Mouse (Mus musculus) midbrain, embryonic 13.5 days (tissue): ENCODE data around the gene Stard9. TPM values are rescaled to one million over a fixed set of nuclear protein-coding genes. Genes with fewer than 3 reads are reported as not detected.
A peak's percentile ranks its signal among the peaks of the same experiment; 100 is the strongest.

Experiments used
- ATAC-seq: fragments of 200-750 bp; cut with Nextera tagmentation; 2 replicates; pipeline ENCODE4 v1.8.0; 2017; ENCODE audit warnings: mild to moderate bottlenecking, moderate TSS enrichment, moderate library complexity
- H3K27ac ChIP-seq: fragments of 300-500 bp; sonication (generic); 2 replicates; pipeline ENCODE4 v1.5.1; 2015; ENCODE audit warnings: inconsistent platforms, mild to moderate bottlenecking, moderate library complexity
- H3K27me3 ChIP-seq: fragments of 300-500 bp; sonication (generic); 2 replicates; pipeline ENCODE4 v1.6.1; 2015; ENCODE audit warnings: mild to moderate bottlenecking, inconsistent platforms
- H3K36me3 ChIP-seq: fragments of 300-500 bp; sonication (generic); 2 replicates; pipeline ENCODE4 v1.6.1; 2015; ENCODE audit warnings: mild to moderate bottlenecking, inconsistent platforms
- H3K4me1 ChIP-seq: fragments of 300-500 bp; sonication (generic); replicated peaks from 2 replicates; pipeline ENCODE4 v1.6.1; 2015; ENCODE audit warnings: inconsistent platforms
- H3K4me2 ChIP-seq: fragments of 300-500 bp; sonication (generic); replicated peaks from 2 replicates; pipeline ENCODE4 v1.6.1; 2015; ENCODE audit warnings: moderate library complexity, mild to moderate bottlenecking, inconsistent platforms
- H3K4me3 ChIP-seq: fragments of 300-500 bp; sonication (generic); replicated peaks from 2 replicates; pipeline ENCODE4 v1.5.1; 2015; ENCODE audit warnings: mild to moderate bottlenecking, inconsistent platforms
- H3K9ac ChIP-seq: fragments of 300-500 bp; sonication (generic); replicated peaks from 2 replicates; pipeline ENCODE4 v1.6.1; 2015; ENCODE audit warnings: mild to moderate bottlenecking, inconsistent platforms
- H3K9me3 ChIP-seq: fragments of 300-500 bp; sonication (generic); 2 replicates; pipeline ENCODE4 v1.6.1; 2016; ENCODE audit warnings: mild to moderate bottlenecking, inconsistent platforms
- WGBS: fragments of 180-500 bp; shearing (Covaris S2); methylation state at CpG from one replicate; pipeline ENCODE4 v1.1.7; 2015; 5-methylcytosine and 5-hydroxymethylcytosine counted together
- polyA plus RNA-seq: library from polyadenylated mRNA; unstranded; fragments of >200 nt; fragmentation: Nextera tagmentation; extraction: Ambion mirVana; gene quantifications from 2 replicates; pipeline ENCODE4 v1.2.1, GENCODE M21; 2015

Stard9 gene
- polyA plus RNA-seq, 1 experiment from 2014 or later = 4.2 TPM

DNA sequence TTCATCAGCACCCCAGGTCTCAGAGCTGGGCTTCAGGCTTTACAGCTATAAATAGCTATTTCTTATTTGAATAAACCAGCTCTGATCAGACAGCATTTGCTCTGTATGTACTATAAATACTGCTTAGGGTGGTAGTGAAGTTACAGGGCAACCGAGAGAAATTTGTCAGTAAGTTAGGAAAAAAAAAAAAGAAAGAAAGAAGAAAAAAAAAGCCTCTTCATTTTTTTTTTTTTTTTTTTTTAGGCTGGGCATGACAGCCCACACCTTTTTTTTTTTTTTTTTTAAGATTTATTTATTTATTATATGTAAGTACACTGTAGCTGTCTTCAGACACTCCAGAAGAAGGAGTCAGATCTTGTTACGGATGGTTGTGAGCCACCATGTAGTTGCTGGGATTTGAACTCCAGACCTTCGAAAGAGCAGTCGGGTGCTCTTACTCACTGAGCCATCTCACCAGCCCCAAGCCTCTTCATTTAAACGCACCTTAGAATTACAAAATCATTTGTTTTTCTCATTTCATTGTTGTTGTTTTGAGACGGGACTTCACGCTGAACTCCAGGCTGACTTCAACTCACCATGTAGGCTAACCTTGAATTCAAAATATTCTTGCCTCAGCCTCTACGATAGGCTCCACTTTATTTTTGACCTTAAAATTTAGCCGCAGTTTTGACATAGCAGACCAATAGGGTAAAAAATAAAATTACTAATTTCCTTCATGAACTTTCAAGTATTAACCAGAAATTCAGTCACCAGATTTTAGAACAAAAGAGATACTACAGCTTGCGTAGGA, 650 bp upstream of the Stard9 start:
- Histone ChIP-seq H3K27ac (peak overlapping the region; percentile 75), H3K9me3 (no peaks in the 10 kb centered on the region), H3K9ac (0 out of 2 replicates have a peak overlapping the region, but pooled peaks have one; percentile 16), H3K4me1 (peaks cover 15% of the 10 kb centered on the region), H3K4me2 (peak overlapping the region; percentile 66), H3K4me3 (peak overlapping the region; percentile 60), H3K36me3 (no peaks in the 10 kb centered on the region; the same call in 1 of the 2 replicates), H3K27me3 (no peaks in the 10 kb centered on the region)
- WGBS = 34% methylated on average over 10 of the region's 10 CpGs
- peak; percentile 48 for ATAC-seq

DNA sequence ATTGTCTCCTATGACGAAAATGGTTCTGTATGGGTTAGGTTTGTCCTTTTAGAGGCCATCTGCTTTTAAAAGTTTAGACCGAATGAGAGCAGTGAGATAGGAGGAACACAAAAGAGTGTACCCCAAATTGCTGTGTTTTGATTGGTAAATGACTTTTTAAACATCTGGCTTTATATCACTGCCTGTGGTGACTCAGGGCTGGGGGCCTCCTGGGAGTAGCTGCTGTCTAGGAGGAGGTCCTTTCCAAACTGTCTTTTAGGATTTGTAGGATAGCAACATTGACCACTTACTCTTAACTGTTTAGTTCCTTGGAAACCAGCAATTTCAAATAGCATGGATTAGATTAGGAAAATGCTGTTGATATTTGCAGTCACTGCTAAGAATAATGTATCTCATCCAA, 1.3 kb downstream of the Stard9 start:
- Histone ChIP-seq H3K4me2 (no peak overlapping the region), H3K36me3 (peaks cover 10% of the 10 kb centered on the region; the same call in 1 of the 2 replicates), H3K4me1 (peaks cover 15% of the 10 kb centered on the region), H3K4me3 (no peak overlapping the region), H3K27me3 (no peaks in the 10 kb centered on the region), H3K9me3 (no peaks in the 10 kb centered on the region), H3K27ac (no peak overlapping the region), H3K9ac (no peak overlapping the region)
- no peak for ATAC-seq
- 88% methylated on average over 2 of the region's 2 CpGs for WGBS

DNA sequence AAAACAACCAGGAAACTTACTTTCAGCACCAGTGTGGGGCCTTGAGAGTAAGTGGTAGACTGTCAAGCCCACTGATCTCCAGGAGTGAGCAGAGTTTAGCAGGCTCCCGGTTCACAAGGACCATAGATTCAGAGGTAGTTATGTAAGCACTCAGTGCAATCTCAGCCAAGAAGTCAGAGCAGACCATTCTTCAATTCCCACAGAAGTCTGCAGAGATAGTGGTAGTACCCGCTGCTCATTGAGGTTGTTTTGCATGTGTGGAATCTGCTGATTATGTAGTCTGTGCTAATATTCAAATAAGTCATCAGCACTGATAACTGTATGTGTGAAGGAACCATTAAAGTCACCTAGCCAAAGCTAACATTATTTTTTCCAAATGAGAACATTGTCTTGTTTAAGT, 1.7 kb downstream of the Stard9 start:
- no peak overlapping the region for H3K9ac ChIP-seq
- H3K4me2 ChIP-seq = no peak overlapping the region
- H3K36me3 ChIP-seq = peaks cover 10% of the 10 kb centered on the region; the same call in 1 of the 2 replicates
- H3K9me3 ChIP-seq = no peaks in the 10 kb centered on the region
- H3K27me3 ChIP-seq = no peaks in the 10 kb centered on the region
- no peak for ATAC-seq
- no peak overlapping the region for H3K27ac ChIP-seq
- no peak overlapping the region for H3K4me3 ChIP-seq
- 78% methylated on average over 2 of the region's 2 CpGs for WGBS
- H3K4me1 ChIP-seq = peaks cover 15% of the 10 kb centered on the region

DNA sequence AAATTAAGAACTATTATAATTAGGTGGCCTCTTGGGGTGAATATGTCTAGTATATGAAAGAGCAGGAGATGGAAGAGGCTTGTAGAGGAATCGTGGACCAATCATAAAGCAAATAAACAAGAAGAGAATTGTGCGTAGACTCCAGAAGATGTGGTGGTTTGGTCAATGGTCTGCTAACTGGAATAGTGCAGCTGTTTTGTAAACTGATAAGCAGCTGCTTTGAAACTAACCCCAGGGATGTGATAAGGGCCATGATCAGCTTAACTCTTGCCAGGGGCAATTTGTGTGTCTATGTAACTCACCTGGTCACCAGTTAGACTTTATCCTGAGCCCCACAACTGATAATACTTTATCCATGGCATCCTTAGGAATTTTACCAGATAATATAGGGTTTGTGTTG, 2.6 kb downstream of the Stard9 start:
- 83% methylated on average over 2 of the region's 2 CpGs for WGBS
- Histone ChIP-seq H3K27ac (no peak overlapping the region), H3K4me3 (no peak overlapping the region), H3K4me2 (no peak overlapping the region), H3K9me3 (no peaks in the 10 kb centered on the region), H3K4me1 (peaks cover 15% of the 10 kb centered on the region), H3K27me3 (no peaks in the 10 kb centered on the region), H3K9ac (no peak overlapping the region), H3K36me3 (peaks cover 10% of the 10 kb centered on the region; the same call in 1 of the 2 replicates)
- no peak for ATAC-seq

DNA sequence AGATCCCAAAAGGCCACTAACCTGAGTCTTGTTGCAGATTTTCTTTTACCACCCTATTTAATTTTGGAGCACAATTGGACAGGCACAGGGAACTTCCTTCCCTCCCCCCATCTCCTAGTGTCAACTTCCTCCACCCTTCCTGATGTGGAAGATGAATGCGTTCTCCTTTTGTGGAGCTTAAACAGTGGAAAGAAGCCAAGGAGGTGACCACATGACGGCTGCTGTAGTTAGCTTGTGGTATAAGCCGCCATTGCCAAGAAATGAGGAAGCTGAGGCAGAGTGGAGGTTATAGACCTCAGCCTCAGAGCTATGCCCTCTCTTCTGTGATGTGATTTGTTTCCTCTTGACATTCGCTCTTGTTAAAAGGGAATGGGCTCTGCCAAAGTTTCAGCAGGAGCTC, 3.0 kb downstream of the Stard9 start:
- 86% methylated on average over 4 of the region's 4 CpGs for WGBS
- Histone ChIP-seq H3K27me3 (no peaks in the 10 kb centered on the region), H3K4me1 (peaks cover 15% of the 10 kb centered on the region), H3K9me3 (no peaks in the 10 kb centered on the region), H3K36me3 (peaks cover 10% of the 10 kb centered on the region; the same call in 1 of the 2 replicates), H3K4me2 (no peak overlapping the region), H3K27ac (no peak overlapping the region), H3K9ac (no peak overlapping the region), H3K4me3 (no peak overlapping the region)
- ATAC-seq = no peak

- no peaks in the 10 kb centered on the region for H3K4me1 ChIP-seq
- no peaks in the 10 kb centered on the region for H3K9me3 ChIP-seq
- H3K27ac ChIP-seq = no peak overlapping the region
- no peaks in the 10 kb centered on the region for H3K36me3 ChIP-seq
- no peak overlapping the region for H3K4me2 ChIP-seq
- no peak for ATAC-seq
- H3K4me3 ChIP-seq = no peak overlapping the region
- H3K9ac ChIP-seq = no peak overlapping the region
- 88% methylated on average over 8 of the region's 8 CpGs for WGBS
- H3K27me3 ChIP-seq = no peaks in the 10 kb centered on the region
Observed at GRCm38 (mm10) chr2:120640835-120641234, 11.9 kb downstream of the Stard9 start.

DNA sequence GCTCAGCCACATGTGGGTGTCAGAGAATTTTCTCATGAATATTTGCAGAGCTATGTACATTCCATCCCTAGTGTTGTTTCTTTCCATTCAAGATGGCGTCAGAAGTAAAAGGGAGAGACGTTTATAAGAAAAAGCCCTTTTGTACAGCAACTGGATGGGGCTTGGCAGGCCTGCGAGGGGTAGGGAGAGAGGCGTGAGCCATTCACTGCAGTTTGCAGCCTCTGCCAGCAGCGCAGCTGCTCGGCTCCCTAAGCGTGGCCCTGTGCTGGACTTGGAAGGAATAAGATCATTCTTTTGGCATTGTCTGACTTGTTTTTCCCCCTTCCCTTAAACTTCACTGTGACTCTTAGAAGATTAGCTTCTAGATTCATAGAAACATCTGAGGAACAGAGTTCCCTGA, 14.9 kb downstream of the Stard9 start:
- H3K27ac ChIP-seq = no peak overlapping the region
- no peak overlapping the region for H3K4me2 ChIP-seq
- H3K27me3 ChIP-seq = no peaks in the 10 kb centered on the region
- WGBS = 57% methylated on average over 7 of the region's 7 CpGs
- no peak overlapping the region for H3K4me3 ChIP-seq
- H3K36me3 ChIP-seq = no peaks in the 10 kb centered on the region
- no peaks in the 10 kb centered on the region for H3K9me3 ChIP-seq
- no peaks in the 10 kb centered on the region for H3K4me1 ChIP-seq
- no peak for ATAC-seq
- no peak overlapping the region for H3K9ac ChIP-seq

DNA sequence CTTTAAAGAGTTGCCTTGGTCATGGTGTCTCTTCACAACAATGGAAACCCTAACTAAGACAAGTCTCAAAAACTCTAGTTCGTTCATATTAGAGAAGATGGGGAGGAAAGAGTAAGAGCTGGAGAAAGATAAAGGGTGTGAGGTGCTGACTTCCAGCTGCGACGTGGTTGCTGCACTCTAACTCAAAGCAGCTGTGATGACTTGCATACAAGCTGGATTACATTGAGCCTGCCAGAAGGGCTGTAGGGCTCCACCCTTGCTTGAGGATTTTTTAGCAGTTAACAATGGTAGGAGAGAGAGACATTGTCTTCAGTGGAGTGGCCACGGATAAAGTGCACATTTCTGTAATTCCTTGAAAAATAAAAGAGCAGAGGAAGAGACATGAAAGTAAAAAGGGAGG, 17.9 kb downstream of the Stard9 start:
- Histone ChIP-seq H3K4me1 (no peaks in the 10 kb centered on the region), H3K36me3 (no peaks in the 10 kb centered on the region), H3K27ac (no peak overlapping the region), H3K4me2 (no peak overlapping the region), H3K9ac (no peak overlapping the region), H3K9me3 (no peaks in the 10 kb centered on the region), H3K4me3 (no peak overlapping the region), H3K27me3 (no peaks in the 10 kb centered on the region)
- WGBS = 65% methylated on average over 4 of the region's 4 CpGs
- no peak for ATAC-seq

DNA sequence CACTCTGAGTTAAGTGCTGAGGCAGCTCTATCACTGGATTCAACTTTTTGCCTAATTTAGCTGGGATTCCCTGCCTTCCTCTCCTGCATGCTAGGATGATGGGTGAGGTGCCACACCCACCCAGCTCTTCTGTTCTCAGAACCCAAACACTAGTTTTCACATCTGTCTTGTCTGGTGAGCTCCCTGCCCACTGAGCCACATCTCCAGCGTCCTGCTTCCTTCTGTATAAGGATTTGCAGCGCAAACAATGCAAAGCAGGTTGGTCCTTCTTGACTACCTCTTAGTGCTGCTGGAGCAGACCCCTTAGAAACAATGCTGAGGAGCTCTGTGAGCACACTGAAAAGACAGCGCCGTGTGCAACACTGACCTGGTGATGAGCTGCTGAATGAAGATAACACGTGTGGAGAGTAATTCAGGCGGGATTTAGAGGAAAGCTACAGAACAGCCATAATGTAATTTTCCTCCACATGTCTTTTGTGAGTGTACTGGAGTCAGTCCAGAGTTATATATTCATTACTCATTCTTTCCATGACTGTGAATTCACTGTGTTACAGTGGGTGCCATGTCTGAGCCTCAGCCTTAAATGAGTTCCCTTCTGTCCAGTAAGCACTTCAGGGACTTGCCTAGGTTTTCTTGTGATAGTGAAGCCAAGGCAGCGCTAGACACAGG, 23.5 kb downstream of the Stard9 start:
- ATAC-seq = no peak
- Histone ChIP-seq H3K4me2 (no peak overlapping the region), H3K4me3 (no peak overlapping the region), H3K9ac (no peak overlapping the region), H3K9me3 (no peaks in the 10 kb centered on the region), H3K4me1 (no peaks in the 10 kb centered on the region), H3K27me3 (no peaks in the 10 kb centered on the region), H3K36me3 (no peaks in the 10 kb centered on the region), H3K27ac (no peak overlapping the region; the same call in 1 of the 2 replicates)
- 79% methylated on average over 7 of the region's 7 CpGs for WGBS

GRCm38 (mm10) chr2:120652925-120653284, 24.0 kb downstream of the Stard9 start:
- Histone ChIP-seq H3K9ac (no peak overlapping the region), H3K9me3 (no peaks in the 10 kb centered on the region), H3K27me3 (no peaks in the 10 kb centered on the region), H3K4me1 (no peaks in the 10 kb centered on the region), H3K27ac (no peak overlapping the region), H3K4me3 (no peak overlapping the region), H3K4me2 (no peak overlapping the region), H3K36me3 (no peaks in the 10 kb centered on the region)
- no peak for ATAC-seq
- WGBS = 93% methylated on average over 7 of the region's 7 CpGs

DNA sequence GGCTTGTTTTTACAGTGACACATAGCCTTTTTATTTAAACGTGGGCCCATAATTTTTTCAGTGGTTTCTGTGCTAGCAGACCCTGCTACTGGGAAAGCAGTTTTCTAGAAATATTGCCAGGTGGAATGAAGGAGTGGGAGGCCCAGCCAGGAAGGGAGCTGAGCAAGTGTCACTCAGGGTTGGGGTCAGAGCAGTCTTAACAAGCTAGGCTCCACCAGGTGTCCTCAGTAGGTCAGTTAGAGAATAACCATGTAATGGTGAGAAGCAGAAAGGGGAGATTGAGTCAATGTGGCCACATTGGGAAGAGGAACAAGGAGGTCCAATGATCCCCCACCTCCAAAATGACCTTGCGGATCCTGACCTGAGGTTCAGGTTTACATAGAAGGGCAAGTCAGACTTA, 25.8 kb downstream of the Stard9 start:
- no peak overlapping the region for H3K4me3 ChIP-seq
- no peaks in the 10 kb centered on the region for H3K36me3 ChIP-seq
- H3K4me1 ChIP-seq = no peaks in the 10 kb centered on the region
- no peak overlapping the region for H3K9ac ChIP-seq
- H3K27me3 ChIP-seq = no peaks in the 10 kb centered on the region
- no peak for ATAC-seq
- no peak overlapping the region for H3K4me2 ChIP-seq
- 83% methylated on average over 2 of the region's 2 CpGs for WGBS
- no peaks in the 10 kb centered on the region for H3K9me3 ChIP-seq
- H3K27ac ChIP-seq = no peak overlapping the region

- H3K4me1 ChIP-seq = no peaks in the 10 kb centered on the region
- 92% methylated on average over 5 of the region's 5 CpGs for WGBS
- no peak overlapping the region for H3K9ac ChIP-seq
- H3K27me3 ChIP-seq = no peaks in the 10 kb centered on the region
- H3K36me3 ChIP-seq = no peaks in the 10 kb centered on the region
- no peak overlapping the region for H3K4me2 ChIP-seq
- ATAC-seq = no peak
- no peak overlapping the region for H3K27ac ChIP-seq
- H3K9me3 ChIP-seq = no peaks in the 10 kb centered on the region
- H3K4me3 ChIP-seq = no peak overlapping the region
Observed at GRCm38 (mm10) chr2:120655905-120656304, 27.0 kb downstream of the Stard9 start.
